Mouse (Mus musculus): ENCODE results near the gene Git2.

DNA sequence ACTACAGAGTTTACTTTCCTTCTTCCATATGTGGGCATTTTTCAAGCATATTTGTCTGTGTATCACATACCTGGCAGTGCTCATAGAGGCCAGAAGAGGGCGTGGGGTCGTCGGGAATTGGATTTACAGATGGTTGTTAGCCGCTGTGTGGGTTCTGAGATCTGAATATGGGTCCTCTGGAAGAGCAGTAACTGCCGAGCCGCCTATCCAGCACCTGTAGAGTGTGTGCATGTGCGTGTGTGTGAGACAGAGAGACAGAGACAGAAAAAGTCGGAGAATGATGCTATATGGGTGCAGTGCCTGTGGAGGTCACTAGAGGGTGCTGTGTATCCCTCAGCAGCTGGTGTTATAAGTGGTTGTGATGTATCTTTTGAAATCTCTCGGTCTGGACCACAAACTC, 48.9 kb upstream of the Git2 start:
- no peak for TF ChIP-seq MAFK (IDR thresholded peaks at IDR 0.05; ENCODE audit: insufficient read depth, low read depth, low read length)
- no peak for TF ChIP-seq ZC3H11A (IDR thresholded peaks at IDR 0.05; ENCODE audit: borderline replicate concordance, low read depth, low read length)

Measured in ES-E14 (cell line).